Mouse (Mus musculus): Measurements from ENCODE around the gene Ube2f.

DNA sequence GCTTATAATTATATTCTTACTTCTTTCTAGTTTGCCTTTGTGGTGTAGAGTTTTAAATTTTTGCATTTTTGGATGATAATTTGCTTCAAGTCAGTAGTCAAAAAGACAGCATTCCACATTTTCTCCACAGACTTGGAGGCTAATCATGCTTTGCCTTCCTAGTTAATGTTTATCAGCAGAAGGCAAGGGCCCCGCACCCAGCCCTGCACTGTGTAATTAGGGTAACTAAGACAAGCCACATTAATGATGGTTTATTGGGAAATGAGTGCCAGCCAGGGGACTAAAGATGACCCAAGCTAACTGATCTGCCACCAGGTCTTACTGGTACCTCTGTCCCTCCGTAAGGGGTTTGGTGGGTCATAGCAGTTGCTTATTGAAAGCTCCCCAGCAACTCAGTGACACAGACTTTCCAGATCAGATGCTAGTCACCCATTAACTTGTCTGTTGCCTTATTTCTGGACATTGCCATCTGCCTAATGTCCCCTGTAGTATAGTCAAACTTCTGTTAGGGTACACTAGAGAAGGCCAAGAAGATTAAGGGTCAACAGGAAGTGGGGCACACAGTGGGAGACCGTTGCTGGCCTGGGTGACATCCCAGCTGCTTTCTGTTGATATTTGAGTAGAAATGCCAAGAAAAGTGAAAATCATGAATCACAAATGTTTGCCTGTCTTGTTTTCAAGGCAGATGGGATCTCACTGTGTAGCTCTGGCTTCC lies 51.3 kb downstream of the Ube2f start:
- TF ChIP-seq POLR2A (IDR thresholded peaks at IDR 0.05; ENCODE audit: borderline replicate concordance, control insufficient read depth, low read depth, low read length) (no peak), CTCF (IDR thresholded peaks at IDR 0.05; ENCODE audit: control insufficient read depth, insufficient read depth, low read length) (no peak)
